Mouse (Mus musculus) forebrain, embryonic 11.5 days (tissue): Measurements from ENCODE around the gene Iqcf1. TPM values are rescaled to one million over a fixed set of nuclear protein-coding genes. Genes with fewer than 3 reads are reported as not detected.
A peak's percentile ranks its signal among the peaks of the same experiment; 100 is the strongest.

ENCODE experiments used
- ATAC-seq: fragments of 200-750 bp; cut with Nextera tagmentation; replicated peaks from 2 replicates; pipeline ENCODE4 v1.8.0; 2017; ENCODE audit warnings: moderate TSS enrichment; ENCODE audit not compliant: low FRiP score
- DNase-seq: peaks from one replicate; pipeline ENCODE4 v3.0.0-alpha.2; 2017; ENCODE audit warnings: low spot score
- H3K27ac ChIP-seq: fragments of 300-500 bp; sonication (generic); 2 replicates; pipeline ENCODE4 v1.5.1; 2014; ENCODE audit warnings: low read depth, low read length
- H3K27me3 ChIP-seq: fragments of 300-500 bp; sonication (generic); 2 replicates; pipeline ENCODE4 v1.6.1; 2014; ENCODE audit warnings: mild to moderate bottlenecking, low read length, mixed read lengths; ENCODE audit not compliant: control insufficient read depth, insufficient read depth
- H3K36me3 ChIP-seq: fragments of 300-500 bp; sonication (generic); 2 replicates; pipeline ENCODE4 v1.6.1; 2014; ENCODE audit warnings: mild to moderate bottlenecking, low read length, moderate library complexity, mixed read lengths; ENCODE audit not compliant: control insufficient read depth, insufficient read depth
- H3K4me1 ChIP-seq: fragments of 300-500 bp; sonication (generic); replicated peaks from 2 replicates; pipeline ENCODE4 v1.6.1; 2014; ENCODE audit warnings: low read length, mixed read lengths; ENCODE audit not compliant: control insufficient read depth, insufficient read depth
- H3K4me2 ChIP-seq: fragments of 300-500 bp; sonication (generic); 2 replicates; pipeline ENCODE4 v1.6.1; 2014; ENCODE audit warnings: low read depth, mild to moderate bottlenecking, low read length, moderate library complexity, mixed read lengths; ENCODE audit not compliant: severe bottlenecking
- H3K4me3 ChIP-seq: fragments of 300-500 bp; sonication (generic); 2 replicates; pipeline ENCODE4 v1.5.1; 2014; ENCODE audit warnings: low read depth, low read length
- H3K9ac ChIP-seq: fragments of 300-500 bp; sonication (generic); 2 replicates; pipeline ENCODE4 v1.6.1; 2014; ENCODE audit warnings: low read length
- H3K9me3 ChIP-seq: fragments of 300-500 bp; sonication (generic); 2 replicates; pipeline ENCODE4 v1.6.1; 2016; ENCODE audit warnings: low read length, mixed read lengths; ENCODE audit not compliant: control insufficient read depth
- WGBS: fragments of 180-500 bp; shearing (Covaris S2); extraction: QIAGEN DNeasy Blood & Tissue Kit; methylation state at CpG from one replicate; pipeline ENCODE4 v1.1.7; 2014; 5-methylcytosine and 5-hydroxymethylcytosine counted together
- polyA plus RNA-seq: library from polyadenylated mRNA; unstranded; fragments of >200 nt; fragmentation: Nextera tagmentation; extraction: Ambion mirVana; gene quantifications from 2 replicates; pipeline ENCODE4 v1.2.1, GENCODE M21; 2014

Gene Iqcf1
- polyA plus RNA-seq, 1 experiment from 2014 or later: not detected

DNA sequence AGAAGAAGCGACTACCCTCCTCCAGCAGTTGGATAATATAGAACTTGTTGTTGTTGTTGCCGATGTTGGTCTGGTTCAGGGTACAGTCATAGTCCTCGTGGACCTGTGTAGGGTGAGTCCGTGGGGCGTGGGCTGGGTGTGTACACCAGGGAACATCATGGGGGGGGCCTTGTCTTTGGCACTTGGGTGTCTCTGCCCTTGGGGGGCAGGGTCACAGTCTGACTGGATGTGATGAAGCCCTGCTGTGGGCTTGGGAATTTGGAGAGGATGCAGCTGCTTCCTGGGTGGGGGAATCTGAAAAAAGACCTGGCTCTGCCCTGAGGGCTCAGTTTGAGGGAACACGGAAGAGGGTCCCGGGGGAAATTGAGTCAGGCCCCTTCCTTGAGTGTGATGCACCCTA is 24.7 kb upstream of the Iqcf1 start:
- H3K4me1 ChIP-seq: peaks cover 17% of the 10 kb centered on the region
- H3K27me3 ChIP-seq: no peaks in the 10 kb centered on the region
- H3K4me3 ChIP-seq: no peak overlapping the region
- ATAC-seq (no peak), DNase-seq (no peak)
- no peaks in the 10 kb centered on the region for H3K9me3 ChIP-seq
- WGBS: 67% methylated on average over 7 of the region's 7 CpGs
- 0 out of 2 replicates have a peak overlapping the region, but pooled peaks have one; percentile 27 for H3K9ac ChIP-seq
- H3K36me3 ChIP-seq: no peaks in the 10 kb centered on the region
- H3K27ac ChIP-seq: no peak overlapping the region
- H3K4me2 ChIP-seq: no peak overlapping the region

DNA sequence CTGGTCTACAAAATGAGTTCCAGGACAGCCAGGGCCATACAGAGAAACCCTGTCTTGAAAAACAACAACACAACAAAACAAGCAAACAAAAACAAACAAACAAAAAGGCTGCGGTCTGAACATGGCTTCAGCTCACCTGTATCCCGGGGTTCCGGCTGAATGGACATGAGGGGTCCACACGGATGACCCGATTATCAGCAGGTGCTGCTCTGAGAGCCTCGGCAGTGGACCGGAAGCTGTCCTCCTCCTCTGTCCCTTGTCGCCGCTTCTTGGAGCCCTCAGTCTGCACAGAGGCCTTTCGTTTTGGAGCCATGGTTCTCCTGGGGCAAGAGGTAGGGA is 24.1 kb upstream of the Iqcf1 start, which contains the start of gene Rrp9:
Gene Rrp9 (plus strand): TSS at position 301 of the 339 bp plus-strand sequence.
- DNase-seq (no peak), ATAC-seq (no peak)
- Histone ChIP-seq H3K4me1 (peaks cover 17% of the 10 kb centered on the region), H3K9ac (peak within 1 kb of the TSS; percentile 39), H3K4me2 (peak within 1 kb of the TSS; percentile 31), H3K9me3 (no peaks in the 10 kb centered on the region), H3K36me3 (no peaks in the 10 kb centered on the region; the same call in 1 of the 2 replicates), H3K27ac (no peak within 1 kb of the TSS), H3K27me3 (no peaks in the 10 kb centered on the region), H3K4me3 (no peak within 1 kb of the TSS)
- 90% methylated on average over 10 of the region's 10 CpGs for WGBS

DNA sequence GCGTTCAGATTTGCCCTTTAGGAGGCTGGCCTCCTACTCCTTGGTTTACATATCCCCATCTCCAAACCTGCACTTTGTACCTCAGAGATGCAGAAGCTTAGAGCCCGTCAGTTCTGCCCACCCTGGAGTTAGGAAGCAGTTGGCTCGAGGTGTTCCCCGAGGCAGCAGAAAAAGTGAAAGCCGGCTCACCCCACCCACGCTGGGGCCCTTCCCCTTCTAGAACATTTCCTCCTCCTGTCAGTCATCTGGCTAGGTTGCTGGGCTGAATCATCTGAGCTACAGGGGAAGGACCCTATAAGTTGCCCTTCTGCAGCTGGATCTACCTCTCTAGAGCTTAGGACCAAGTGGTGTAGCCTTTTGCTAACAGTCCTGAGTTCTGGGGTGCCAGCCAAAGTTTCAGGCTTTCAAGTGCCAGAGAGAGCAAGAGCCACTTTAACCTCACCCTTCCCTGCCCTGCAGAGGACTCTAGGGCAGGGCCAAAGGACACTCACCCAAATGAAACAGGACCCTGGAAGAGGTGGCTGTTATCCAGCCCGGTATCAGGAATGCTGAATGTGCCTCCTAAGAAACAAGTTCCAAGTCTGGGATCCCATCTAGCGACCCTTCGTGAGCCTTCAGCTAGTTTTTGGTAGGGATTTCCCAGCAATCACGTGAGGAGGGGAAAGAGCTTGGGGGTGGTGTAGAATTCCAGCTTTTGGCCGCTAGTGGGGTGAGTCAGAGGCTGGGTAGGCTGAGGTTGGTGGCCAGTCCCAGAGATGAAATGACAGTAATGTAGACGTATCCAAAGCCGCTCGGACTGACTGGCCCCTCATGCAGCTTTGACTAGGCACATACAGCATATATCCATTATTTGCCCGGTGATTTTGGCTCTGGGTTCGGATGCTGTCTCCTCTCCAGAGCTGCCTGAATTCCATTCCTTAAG is 23.5 kb upstream of the Iqcf1 start:
- Histone ChIP-seq H3K4me1 (peaks cover 17% of the 10 kb centered on the region), H3K4me2 (peak overlapping the region; percentile 31), H3K36me3 (no peaks in the 10 kb centered on the region; the same call in 1 of the 2 replicates), H3K27me3 (no peaks in the 10 kb centered on the region), H3K9ac (peak overlapping the region; percentile 39), H3K27ac (no peak overlapping the region), H3K9me3 (no peaks in the 10 kb centered on the region), H3K4me3 (no peak overlapping the region)
- WGBS: 37% methylated on average over 16 of the region's 16 CpGs
- no peak for DNase-seq
- ATAC-seq: peak; percentile 62

DNA sequence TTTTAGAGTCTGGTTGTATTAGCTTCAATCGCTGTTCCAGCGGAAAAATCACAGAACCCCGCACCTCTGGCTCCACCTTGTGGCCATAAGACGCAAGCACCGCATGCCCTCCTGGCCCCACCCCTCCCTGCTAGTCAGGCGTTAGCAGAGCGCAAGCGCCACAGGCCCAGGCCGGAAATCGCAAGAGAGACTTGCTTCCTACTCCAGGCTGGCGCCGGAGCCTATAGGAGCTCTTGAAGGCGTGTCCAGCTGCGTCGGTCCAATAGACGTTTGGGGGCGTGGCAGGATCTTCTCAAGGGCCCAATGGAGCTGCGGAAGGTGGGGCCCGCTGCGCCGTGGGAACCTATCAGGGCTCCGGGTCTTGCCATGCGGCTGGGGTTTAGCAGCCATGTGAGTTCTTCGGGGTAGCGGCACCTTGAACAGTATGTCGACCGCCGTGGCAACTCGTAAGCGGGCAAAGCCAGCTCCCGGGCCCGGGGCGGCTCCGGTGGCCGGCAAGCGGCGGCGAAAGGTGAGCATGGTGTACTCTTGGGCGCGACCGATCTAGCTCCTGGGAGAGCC is 22.8 kb upstream of the Iqcf1 start, which contains the start of gene Parp3:
Gene Parp3 (minus strand): TSS at position 26 of the 561 bp plus-strand sequence.
- H3K27ac ChIP-seq: no peak within 1 kb of the TSS

DNA sequence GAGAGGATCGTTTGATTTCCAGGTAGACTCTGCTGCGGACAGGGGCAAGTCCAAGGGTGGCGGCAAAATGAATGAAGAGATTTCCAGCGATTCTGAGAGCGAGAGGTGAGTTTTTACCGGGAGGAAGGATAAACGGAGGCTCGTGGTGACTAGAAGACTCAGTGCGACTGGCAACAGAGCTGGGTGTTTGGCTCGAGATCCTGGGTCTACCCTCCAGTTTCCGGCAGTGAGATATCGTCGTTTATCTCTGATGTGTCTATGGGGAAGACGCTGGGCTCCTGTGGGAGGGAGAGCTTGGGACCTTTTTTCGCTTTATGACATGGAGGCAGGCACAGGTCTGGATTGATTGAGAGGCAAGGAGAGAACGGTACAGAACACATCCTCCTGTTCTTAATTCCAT is 22.1 kb upstream of the Iqcf1 start:
- no peaks in the 10 kb centered on the region for H3K9me3 ChIP-seq
- H3K27me3 ChIP-seq: no peaks in the 10 kb centered on the region
- H3K4me3 ChIP-seq: peak overlapping the region; percentile 70
- H3K9ac ChIP-seq: peak overlapping the region; percentile 64
- H3K4me2 ChIP-seq: peak overlapping the region; percentile 76
- WGBS: 7% methylated on average over 16 of the region's 16 CpGs
- DNase-seq (no peak), ATAC-seq (no peak)
- H3K27ac ChIP-seq: no peak overlapping the region
- H3K36me3 ChIP-seq: no peaks in the 10 kb centered on the region; the same call in 1 of the 2 replicates
- peaks cover 12% of the 10 kb centered on the region for H3K4me1 ChIP-seq

More for the DNA sequence above, 22.8 kb upstream of the Iqcf1 start, which contains the start of gene Parp3:
- DNase-seq (peak; percentile 99), ATAC-seq (peak; percentile 98)
- Histone ChIP-seq H3K4me1 (peaks cover 12% of the 10 kb centered on the region), H3K4me3 (peak within 1 kb of the TSS; percentile 70), H3K36me3 (no peaks in the 10 kb centered on the region; the same call in 1 of the 2 replicates), H3K4me2 (peak within 1 kb of the TSS; percentile 76), H3K9me3 (no peaks in the 10 kb centered on the region), H3K27me3 (no peaks in the 10 kb centered on the region), H3K9ac (peak within 1 kb of the TSS; percentile 64)
- WGBS: 0% methylated on average over 41 of the region's 41 CpGs

DNA sequence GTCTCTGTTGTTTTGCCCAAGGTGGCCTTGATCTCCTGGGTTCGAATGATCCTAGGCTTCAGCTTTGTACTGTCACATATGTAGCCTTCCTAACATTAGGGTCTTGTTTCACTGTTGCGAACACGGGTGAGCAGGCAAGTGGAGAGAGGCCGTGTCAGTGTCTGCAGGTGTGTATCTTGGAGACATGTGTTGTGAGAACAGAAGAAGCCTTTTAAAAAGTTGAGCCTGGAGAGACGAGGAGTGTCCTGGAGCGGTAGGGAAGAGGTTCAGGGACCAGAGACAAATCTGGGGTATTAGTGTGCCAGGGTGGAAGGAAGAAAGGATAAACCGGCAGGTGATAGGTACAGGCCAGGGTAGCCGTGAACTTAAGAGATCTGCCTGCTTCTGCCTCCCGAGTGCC is 21.7 kb upstream of the Iqcf1 start:
- H3K4me1 ChIP-seq: peaks cover 12% of the 10 kb centered on the region
- 84% methylated on average over 9 of the region's 9 CpGs for WGBS
- no peaks in the 10 kb centered on the region for H3K27me3 ChIP-seq
- no peak for ATAC-seq
- DNase-seq: peak; percentile 46
- H3K9ac ChIP-seq: peak overlapping the region; percentile 64
- H3K36me3 ChIP-seq: no peaks in the 10 kb centered on the region; the same call in 1 of the 2 replicates
- no peak overlapping the region for H3K27ac ChIP-seq
- peak overlapping the region; percentile 76 for H3K4me2 ChIP-seq
- no peaks in the 10 kb centered on the region for H3K9me3 ChIP-seq
- H3K4me3 ChIP-seq: peak overlapping the region; percentile 70

DNA sequence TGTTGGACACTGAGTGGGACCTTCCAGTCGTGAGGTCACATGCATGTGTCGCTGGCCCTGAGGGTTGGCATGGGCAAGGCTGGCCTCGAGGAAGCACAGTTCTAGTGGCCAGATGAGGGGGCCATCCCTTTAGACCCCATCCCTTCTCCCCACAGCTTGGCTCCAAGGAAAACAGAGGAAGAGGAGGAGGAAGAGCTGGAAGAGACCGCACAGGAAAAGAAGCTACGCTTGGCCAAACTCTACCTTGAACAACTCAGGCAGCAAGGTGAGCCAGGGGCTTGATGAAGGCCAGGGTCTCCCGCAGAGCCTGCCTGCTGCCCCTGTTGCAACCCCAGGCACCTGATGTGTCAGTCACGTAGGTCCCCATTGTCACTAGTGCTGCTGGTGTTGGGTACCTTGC is 19.2 kb upstream of the Iqcf1 start:
- H3K4me1 ChIP-seq: peaks cover 10% of the 10 kb centered on the region
- ATAC-seq (no peak), DNase-seq (no peak)
- no peaks in the 10 kb centered on the region for H3K27me3 ChIP-seq
- no peak overlapping the region for H3K9ac ChIP-seq
- H3K9me3 ChIP-seq: no peaks in the 10 kb centered on the region
- H3K4me3 ChIP-seq: no peak overlapping the region
- H3K27ac ChIP-seq: no peak overlapping the region
- WGBS: 97% methylated on average over 7 of the region's 7 CpGs
- H3K4me2 ChIP-seq: no peak overlapping the region
- no peaks in the 10 kb centered on the region; the same call in 1 of the 2 replicates for H3K36me3 ChIP-seq

DNA sequence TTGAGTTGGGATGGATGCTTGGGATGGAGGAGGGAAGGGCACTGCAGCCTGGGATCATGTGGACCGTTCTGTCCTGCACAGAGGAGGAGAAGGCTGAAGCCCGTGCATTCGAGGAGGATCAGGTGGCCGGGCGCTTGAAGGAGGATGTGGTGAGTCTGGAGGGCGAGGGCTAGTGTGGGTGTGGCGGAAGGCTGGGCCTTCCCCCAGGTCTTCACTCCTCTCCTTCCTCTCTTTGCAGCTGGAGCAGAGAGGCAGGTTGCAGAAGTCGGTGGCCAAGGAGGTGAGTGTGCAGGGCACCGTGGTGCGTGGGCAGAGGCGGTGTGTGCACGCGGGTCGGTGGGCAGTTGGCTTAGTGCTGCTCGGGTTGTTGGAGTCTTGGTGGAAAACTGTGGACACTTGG is 18.7 kb upstream of the Iqcf1 start:
- no peak overlapping the region for H3K4me2 ChIP-seq
- no peaks in the 10 kb centered on the region; the same call in 1 of the 2 replicates for H3K36me3 ChIP-seq
- H3K4me1 ChIP-seq: peaks cover 10% of the 10 kb centered on the region
- no peaks in the 10 kb centered on the region for H3K9me3 ChIP-seq
- no peaks in the 10 kb centered on the region for H3K27me3 ChIP-seq
- no peak overlapping the region for H3K4me3 ChIP-seq
- DNase-seq: no peak
- no peak overlapping the region for H3K27ac ChIP-seq
- ATAC-seq: no peak
- WGBS: 93% methylated on average over 15 of the region's 15 CpGs
- H3K9ac ChIP-seq: no peak overlapping the region
